Mouse (Mus musculus): ENCODE data around the gene Gm37240.
A peak's percentile ranks its signal among the peaks of the same experiment; 100 is the strongest.

Gm37240 gene

DNA sequence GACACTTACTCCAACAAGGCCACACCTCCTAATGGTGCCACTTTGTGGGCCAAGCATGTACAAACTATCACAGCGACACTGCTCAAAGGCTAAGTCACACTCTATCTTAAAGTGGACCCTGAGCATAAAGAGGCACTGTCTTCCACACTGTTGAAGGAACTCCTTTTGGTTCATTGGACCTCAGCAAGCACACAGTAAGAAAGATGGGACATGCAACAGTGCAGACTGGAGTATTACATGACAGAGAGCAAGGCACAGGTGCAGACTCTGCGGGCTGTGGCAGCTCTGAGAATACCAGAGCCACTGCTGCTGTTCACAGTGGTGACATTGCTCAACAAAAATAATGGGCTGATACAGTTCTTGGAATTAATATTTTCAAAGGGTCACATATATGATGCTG is 907.2 kb downstream of the Gm37240 start:
- DNase-seq, result no peak

DNA sequence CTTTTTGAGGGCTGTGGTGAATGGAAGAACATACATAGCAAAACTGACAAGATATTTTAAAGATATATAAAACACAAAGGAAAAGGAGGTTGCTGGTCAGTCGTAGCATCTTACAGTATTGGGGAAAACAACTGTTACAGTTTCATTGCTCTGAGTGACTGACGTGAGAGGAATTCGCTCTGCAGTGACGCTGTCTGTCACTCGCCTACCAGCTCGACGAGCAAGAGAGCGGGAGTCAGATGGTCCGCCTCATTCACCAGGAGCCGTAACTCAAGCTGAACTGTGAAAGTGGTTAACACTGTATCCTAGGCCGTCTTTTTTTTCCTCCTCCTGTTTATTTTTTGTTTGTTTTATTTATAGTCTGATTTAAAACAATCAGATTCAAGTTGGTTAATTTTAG is 908.6 kb downstream of the Gm37240 start:
- DNase-seq, result no peak

DNA sequence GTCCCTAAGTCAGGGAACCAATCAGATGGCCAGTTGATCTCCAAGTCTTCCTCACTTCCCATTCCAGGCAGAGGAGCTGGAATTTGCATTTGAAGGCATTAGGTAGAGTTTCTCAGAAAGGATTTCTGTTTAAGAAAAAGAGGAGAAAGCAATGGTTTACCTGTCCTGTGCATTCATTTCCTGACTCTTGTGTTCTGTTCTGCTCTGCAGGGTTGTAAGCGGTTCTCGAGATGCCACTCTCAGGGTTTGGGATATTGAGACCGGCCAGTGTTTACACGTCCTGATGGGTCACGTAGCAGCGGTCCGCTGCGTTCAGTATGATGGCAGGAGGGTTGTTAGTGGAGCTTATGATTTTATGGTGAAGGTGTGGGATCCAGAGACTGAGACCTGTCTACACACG is 913.1 kb downstream of the Gm37240 start:
- DNase-seq, result no peak

DNA sequence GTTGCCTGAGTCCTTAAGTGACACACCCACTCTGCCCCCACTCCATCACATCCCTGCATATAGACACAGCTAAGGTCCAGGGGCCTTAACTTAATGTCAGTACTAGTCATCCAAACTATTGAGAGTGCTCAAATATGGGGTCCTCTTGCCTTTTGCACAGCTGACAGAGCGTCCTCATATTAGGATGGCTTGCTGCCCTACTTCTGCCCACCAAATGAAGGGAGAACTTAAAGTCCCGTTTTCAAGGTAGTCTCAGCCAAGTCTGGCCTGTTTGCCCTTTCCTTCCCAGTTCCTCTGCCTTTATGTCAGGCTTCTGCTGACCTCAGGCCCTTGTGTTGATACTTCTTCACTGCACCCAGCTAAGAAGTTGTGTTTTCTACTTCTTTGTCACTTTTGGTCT is 914.4 kb downstream of the Gm37240 start:
- no peak for DNase-seq

DNA sequence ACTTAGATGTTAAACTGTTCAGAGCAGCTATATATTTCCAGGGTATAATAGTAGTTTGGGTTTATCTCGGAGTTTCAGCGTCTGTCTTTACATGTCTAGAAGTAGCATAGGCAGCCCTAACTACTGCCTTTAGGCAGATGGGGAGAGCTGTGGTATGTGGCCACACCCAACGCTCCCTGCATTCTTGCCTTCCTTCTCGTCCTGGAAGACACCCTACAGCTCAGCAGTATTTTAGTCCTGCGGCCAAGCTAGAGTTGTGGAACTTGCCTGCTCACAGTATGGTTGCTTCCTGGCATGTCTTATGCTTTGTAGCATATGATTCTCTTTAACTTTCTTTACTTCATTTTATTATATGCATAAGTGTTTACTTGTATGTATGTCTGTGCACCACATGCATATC is 915.8 kb downstream of the Gm37240 start:
- no peak for DNase-seq

DNA sequence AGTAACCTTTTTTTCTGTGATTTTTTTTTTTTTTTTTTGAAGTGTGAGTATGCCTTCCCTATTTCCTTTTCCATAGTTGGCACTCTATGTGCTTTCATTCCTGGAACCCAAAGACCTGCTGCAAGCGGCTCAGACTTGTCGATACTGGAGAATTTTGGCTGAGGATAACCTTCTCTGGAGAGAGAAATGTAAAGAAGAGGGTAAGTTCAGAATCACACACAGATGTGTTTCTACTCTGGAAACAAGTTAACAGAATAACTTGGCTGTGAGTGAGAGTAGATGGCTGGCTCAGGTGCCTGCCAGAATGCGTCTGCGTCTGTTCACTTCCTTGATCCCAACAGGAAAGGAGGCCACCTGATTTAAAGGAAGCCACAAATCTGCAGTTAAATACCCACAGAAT is 920.0 kb downstream of the Gm37240 start:
- DNase-seq, result no peak

DNA sequence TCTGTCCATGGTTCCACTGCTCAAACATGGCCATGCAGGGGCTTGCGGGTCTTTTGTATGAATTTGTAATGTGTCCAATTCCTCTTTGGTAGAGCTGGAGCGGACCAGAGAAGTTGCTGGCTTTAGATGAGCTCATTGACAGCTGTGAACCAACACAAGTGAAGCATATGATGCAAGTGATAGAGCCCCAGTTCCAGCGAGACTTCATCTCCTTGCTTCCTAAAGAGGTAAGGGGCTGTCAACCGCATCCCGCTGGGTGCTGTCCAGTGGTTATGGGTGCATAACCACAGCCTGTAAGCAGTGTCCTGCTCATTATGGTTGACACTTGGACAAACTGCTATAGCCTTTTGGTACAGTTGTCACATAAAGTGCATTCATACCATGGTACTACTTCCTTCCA is 922.2 kb downstream of the Gm37240 start:
- no peak for DNase-seq

DNA sequence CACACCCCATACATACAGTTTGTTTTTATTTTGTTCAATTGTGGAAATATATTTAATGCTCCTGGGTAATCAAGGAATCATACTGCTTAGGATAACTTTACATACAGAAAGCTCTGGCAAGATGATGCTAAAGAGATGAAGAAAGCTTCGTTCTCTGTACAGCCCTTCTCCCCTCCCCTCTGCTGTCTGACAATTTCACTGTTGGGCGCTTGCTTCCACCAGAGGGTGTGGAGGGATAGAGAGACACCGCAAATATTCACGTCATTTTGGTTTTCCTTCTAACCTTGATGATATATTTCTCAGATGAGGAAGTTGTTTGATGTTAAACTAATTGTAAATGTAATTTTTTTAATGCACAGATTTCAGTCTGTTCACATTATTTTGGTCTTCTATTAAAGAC is 931.5 kb downstream of the Gm37240 start:
- DNase-seq, result no peak

DNA sequence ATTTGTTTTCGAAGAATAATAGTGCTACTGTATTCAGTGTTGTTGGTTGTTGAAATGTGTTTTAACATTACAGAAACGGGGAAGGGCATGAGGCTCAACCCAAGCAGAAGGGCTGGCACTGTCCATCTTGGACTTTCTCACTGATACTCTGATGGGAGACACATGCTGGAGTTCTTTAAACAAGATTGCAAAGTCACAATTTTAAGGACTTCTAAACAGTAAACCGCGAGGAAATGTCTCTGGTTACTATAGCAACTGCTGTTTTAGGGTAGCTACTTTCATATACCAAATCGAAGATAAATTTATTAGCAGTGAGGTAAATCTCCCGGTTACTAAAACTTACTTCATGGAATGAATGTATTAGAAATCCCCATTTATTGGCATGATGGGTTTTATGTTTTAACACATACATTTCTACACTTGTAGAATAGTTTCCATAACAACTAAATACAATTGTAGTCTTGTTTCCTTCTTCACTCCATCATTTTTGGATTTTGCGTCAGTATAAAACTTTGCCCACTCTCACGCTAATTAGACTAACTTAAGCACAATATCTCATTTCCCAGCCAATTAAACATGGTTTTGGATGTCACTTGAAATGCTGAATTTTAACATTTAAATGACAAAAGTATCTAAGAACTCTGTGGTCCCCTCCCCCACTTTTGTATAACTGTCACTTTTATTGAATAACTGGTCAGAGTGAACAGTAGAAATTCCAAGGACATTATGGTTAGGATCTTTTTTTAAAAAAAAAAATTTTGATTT is 932.1 kb downstream of the Gm37240 start:
- no peak for DNase-seq

DNA sequence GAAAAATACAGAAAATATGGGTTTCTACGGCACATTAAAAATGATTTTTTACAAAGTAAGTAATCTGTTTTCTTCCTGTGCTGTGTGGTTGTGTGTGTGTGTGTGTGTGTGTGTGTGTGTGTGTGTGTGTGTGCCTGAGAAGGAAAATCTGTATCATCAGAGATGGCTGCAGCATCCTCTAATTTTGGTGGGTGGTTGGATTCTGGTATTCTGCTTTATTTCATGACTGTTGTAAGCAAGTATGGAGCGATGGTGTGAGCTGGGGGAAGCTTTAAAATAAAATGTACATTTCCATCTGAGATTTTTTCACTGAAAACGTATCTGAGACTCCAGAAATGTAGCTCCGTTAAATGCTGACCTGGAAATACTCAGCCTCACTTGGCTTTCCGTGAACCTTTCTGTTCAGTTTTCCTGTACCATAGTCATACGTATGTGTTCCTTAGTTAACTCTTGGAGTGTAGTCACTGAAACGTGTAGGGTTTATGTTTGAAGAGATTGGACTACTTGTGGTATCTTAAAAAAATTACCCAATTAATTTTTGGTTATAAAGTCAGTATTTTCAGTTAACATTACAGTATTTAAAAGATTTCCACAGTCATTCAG is 934.6 kb downstream of the Gm37240 start:
- DNase-seq, result no peak

DNA sequence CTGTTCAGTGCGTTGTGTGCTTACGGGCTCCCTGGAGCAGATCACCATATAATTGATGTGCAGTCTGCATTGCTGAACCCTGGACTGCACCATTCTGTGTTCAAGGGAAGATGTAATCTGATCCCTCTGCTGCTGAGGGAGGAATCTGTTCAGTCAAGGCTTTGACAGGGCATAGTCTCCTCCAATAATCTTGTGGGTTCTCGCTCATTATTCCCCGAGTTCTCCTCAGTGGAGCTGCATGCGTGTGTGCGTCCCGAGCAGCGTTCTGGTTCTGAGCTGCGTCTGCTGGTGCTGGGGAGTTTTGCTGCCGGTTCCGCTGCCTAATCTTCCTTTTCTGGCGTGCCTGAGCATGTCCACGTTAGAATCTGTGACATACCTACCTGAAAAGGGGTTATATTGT is 935.2 kb downstream of the Gm37240 start:
- peak; percentile 46 for DNase-seq

DNA sequence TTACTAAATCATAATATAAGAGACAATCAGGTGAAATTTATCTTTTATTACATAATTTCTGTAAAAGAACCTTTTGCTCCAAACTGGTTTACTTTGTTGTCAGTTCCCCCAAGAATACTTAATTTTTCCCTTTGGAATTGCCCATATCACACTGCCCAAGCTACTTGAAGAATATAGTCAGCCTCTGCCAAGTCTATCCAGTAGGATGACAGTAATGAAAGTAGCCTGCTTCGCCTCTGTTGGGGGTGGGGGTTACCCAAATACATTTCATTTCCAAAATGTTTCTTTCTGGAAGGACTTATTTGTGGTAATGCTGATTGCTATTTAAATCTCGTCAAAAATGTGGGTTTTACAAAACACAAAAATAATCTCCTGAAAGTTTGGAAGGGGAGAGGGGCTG is 935.6 kb downstream of the Gm37240 start:
- no peak for DNase-seq

DNA sequence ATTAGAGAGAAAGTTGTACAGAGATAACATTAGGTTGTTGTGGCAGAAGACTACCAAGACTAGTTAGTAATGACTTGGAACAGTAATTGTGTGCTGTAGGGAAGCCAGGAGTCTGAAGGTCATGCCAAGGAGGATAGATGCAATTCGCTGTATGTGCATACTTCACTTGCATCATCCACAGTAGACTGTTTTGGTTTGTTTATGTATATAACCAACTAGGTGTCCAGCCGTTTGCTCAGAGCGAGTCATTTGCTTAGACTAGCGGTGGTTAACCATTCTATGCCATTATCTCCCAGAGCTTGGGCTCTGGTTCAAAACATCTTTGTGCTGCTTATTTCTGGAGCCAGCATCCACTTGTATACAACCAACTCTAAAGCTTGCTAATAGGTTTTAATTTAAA is 937.9 kb downstream of the Gm37240 start:
- no peak for DNase-seq

DNA sequence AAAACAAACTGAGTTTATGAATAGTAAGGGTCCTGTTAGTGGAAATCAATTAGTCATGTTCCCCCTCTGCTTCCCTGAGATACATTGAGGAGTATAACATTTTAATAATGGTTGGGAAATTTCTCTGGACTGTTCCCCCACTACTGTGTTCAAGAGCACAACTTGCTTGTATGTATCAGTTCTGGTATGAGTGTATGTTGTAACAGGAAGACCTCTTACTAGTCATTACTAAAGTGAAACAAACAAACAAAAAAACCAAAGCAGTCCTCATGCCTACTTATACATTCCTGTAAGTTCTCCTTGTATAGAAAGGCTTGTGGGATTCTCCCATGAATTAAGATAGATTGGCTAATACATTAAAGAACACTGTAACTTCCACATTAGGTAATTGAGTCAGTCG is 940.9 kb downstream of the Gm37240 start:
- no peak for DNase-seq

DNA sequence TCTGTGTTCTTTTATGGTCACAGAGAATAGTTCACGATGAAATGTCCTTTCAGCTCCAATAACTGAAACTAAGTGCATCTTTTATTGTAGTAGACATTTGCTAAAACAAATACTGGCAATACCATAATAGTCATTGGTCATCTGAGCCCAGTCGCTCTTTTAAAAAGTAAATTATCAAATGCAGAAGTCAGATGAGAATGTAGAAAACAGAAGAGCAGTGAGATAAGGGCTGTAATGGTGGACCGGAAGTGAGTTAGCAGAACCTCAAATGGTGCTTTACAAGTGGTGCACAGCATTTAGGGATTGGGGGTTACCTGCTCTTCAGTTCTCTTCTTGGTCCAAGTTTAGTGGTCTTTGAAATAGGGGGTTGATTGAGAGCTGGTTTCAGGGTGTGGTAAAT is 942.4 kb downstream of the Gm37240 start:
- no peak for DNase-seq

DNA sequence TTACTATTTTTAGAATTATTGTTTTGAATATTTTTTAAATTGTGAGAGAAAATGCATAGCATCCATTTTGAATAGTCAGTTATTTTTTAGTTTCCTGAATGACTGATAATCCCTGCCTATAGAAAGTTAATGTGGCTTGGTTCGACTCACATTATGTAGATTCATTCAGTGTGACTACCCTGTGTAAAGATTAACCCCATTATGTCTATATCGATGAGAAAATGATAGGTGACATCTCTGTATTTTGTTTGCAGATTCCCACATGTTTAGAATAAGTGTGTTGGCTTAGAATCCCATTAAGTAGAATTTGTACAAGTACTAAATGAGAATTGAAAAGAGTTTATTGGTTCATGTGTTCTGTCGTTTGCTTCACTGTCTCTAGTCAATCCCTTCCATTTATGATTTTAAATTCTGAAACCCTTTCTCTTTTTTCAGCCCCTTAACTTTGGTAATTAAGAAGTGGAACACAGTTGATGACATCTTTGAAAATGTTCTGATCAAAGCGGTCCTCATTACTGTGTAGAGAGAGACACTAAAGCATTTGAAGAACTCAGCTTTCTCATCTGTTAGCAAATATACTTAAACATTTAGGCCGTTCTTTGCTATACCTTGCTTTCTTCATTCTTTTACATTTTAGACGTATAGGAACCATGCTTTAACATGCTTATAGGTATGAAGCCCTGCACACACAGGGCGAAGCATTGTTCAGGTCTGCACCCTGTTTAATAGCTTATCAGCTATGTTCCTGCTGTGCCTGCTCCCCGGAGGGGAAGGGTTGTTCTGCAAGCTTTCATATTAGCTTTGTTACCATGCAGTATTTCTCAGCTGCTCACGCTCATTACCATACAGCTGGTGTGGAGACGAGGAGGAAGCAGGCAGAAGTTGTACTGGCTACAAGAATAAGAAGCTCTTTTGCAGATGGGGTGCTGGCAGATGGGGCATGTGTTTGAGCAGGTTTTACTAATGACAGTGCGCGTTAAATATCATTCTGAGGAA is 949.7 kb downstream of the Gm37240 start:
- DNase-seq, result no peak

DNA sequence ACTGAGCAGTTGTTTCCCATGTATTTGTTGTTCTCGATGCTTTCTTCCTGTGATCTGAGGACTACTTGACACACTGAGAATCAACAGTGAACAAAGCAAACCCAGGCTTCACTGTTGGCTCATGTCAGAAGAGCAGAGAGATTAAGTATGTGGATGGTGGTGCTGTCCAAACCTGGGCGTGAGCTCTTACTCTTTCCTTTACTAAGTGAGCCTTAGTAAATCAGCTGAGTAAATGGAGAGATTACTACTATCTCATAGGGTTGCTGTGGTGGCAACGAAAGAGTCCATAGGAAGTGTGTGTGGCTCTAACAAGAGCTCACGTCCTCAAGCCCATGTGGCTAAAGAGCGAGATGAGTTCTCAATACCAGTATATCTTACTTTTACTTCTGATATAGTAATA is 950.4 kb downstream of the Gm37240 start:
- no peak for DNase-seq

DNA sequence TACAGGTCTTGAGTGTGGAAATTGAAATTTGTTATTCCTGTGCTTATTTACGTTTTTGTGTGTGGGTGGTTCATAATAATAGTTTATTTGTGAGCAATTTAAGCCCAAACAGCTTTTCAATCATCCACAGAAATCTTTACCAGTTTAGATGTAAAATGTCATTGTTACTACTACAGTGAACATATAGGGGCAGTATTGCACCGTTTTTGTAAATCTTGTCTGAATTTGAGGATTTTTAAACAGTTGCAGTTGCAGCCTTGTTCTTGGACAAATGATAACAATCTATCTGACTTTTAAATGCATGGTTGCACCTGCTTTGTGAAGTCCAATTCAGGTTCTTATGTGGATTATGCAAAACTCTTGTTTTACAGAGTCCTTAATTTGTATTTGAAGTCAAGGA is 951.1 kb downstream of the Gm37240 start:
- DNase-seq, result no peak

DNA sequence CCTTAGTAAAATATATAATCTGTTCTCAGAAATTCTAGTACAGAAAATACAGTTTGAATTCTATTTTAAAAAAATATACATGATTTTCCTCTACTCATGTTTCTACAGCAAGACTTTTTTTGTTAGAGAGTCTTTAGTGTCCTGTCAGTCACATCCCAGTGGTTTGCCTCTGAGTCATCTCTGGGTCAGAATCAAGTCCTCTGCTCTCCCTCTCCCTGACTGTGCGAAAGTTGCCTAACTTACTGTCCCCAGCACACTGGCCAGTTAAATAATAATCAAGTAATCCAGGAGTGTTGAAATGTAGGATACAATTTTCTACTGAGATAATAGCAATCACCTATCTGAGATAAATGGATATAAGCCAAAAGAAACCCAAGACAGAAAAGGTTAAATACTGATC is 951.6 kb downstream of the Gm37240 start:
- no peak for DNase-seq

DNA sequence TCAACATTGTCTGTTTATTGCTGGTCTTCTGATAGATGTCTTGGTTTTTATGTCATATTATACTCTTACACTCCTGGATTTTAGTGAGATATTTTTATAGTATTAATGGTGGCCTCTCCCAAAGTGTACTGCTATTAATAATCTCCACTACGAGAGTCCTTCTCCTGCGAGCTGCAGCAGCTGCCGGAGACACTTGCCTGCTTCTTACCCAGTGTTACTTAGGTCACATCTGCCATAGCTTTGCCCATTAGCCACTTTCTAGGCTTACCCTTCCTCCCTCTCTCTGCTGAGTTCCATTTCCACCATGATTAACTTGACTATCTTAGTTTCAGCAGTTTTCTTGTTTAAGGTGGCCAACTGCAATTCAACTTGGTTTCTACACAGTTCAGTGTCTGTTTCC is 956.6 kb downstream of the Gm37240 start:
- no peak for DNase-seq

DNA sequence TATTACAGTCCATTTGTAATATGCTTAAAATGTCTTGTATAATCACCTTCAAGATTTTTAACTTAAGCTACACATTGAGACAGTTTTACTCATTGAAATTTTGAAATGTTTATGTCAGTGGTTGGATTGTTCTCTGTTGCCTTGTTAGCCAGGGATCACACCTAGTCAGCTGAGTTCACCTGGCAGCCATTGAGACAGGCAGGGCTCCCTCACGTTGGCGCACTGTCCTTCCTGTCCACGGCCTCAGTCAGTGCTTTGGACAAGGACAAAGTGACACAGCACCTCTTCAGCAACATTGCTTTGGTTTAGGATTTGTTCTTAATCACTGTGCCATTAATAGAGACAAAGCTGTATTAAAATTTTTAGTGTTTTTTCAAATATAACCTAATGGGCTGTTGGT is 958.1 kb downstream of the Gm37240 start:
- no peak for DNase-seq

DNA sequence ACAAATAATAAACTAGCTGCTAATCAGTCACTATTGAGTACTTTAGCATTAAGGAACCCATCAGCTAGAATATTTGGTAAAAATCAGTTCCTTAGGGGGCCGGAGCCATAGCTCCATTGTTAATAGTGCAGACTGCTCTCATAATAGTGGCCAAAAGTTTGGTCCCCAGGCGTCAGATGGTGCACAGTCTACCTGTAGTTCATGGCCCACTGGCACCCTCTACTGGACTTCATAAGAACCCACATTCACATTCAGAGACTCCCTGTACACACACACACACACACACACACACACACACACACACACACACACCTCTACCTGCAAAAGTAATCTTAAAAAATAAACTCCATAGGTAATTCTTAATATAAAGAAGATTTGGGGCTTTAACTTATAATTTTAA is 959.4 kb downstream of the Gm37240 start:
- DNase-seq, result no peak

DNA sequence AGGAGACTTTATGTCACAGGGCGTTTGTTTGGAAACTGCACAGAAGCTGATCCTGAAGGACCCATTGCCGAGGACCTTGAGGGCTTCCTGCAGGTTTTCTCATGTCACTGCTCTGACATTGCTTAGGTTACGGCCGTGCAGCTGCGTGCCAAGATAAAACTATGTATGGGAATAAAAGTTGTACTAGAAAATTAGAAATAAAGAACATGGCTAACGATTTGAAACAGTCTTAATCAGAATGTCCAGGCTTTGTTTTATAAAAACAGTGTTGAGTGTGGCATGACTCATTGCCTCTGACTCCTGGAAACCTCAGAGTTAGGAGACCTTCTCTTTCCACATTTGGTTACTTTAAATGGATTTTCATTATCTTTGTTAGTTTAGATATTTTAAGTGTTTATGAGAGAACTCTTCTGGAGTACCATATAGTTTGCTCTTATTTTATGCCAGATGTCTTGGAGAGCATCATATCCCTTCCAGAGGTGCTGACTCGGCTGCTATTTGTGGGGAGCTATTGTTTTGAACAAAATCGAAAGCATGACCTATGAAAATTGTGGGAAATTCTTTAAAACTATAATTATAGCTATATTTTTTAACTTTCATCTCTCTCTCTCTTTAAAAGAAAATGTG is 960.0 kb downstream of the Gm37240 start:
- no peak for DNase-seq
